Mouse (Mus musculus): ENCODE data around the gene Pde6d.

DNA sequence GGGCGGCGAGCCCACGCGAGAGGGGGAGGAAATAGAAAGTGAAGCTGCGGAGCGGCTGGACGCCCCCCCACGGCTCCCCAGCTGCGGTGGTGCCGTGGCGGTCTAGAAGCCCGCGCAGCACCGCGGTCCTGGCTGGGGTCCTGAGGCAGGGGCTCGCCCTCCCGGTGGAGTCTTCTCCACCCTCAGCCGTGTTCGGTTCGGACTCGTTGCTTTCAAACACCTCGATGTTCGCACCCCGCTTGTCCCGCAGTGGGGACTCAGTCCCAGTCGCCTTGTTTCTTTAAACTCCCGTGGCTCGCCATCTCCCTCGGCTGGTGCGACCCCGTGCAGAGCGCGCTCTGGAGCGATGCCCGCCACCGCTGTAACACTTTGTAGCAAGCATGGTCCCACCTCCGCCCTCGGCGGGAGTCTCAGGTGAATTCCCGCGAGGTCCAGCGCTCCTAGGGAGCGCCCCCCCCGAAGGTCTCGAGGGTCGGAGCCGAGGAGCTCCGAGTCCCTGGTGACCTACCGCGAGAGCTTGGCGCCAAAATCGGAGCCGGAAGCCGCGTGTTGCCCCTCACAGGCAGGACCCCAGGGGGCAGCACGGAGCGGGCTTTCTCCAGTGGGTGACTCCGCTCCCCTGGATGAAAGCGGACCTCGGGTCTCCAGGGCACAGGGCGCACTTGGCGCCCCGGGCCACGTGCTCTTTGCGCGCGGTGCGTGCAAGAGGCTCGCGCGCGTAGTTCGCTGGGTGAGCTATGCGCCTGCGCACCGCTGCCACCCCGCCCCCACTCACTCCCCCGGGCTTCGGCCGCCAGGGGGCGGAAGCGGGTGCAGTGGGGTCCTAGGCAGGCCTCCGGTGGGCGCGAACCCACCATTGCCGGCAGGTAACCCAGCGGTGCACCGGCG, 54.6 kb downstream of the Pde6d start:
- TF ChIP-seq CTCF (IDR thresholded peaks at IDR 0.05; ENCODE audit: low read depth): peak; percentile 89
- no peak; the same call in 1 of the 2 replicates for TF ChIP-seq EP300 (IDR thresholded peaks at IDR 0.05; ENCODE audit: low read depth)
